Mouse (Mus musculus): ENCODE measurements around the gene Hoxb13.
A peak's percentile ranks its signal among the peaks of the same experiment; 100 is the strongest.

The Hoxb13 gene

DNA sequence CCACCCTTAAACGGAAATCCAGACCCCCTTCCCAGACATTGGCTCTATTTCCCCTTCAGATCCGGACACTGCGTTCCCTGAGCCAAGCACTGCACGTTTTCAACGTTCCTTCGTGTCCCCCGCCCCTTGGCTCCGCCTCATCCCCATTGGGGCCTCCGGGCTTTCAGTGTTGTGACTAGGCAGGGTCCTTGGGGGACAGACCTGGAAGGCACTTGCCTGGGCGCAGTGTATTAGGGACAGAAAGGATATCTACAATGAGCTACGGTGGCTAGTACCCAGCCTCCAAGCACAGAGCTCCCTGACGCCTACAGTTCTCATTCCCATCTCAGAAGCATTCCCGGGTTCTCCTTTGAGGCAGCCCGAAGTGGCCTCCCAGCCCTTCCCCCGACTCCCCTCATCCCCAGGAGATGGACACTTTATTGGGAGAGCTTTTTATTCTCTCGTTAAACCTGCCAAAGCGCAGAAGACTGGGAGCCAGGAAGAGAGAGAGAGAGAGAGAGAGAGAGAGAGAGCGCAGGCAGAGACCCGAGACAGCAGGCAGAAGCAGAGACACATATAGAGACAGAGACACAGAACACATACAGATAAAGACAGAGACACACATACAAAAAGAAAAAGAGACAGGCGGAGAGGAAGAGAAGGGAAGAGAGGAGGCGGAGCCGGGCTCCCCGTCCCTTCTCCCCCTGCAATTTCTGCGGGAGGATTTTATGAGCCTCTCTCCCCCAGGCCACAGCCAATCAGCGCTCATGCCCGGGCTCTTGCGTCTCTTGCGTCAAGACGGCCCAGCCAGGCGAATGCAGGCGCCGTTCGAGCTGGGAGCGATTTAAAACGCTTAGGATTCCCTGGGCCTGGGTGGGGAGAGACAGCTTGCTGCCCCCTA lies at the start of gene Hoxb13:
TSS of gene Hoxb13 (plus strand) at position 796 of the 880 bp plus-strand sequence.
- DNase-seq (ENCODE audit: low spot score in 2 of 2): no peak

DNA sequence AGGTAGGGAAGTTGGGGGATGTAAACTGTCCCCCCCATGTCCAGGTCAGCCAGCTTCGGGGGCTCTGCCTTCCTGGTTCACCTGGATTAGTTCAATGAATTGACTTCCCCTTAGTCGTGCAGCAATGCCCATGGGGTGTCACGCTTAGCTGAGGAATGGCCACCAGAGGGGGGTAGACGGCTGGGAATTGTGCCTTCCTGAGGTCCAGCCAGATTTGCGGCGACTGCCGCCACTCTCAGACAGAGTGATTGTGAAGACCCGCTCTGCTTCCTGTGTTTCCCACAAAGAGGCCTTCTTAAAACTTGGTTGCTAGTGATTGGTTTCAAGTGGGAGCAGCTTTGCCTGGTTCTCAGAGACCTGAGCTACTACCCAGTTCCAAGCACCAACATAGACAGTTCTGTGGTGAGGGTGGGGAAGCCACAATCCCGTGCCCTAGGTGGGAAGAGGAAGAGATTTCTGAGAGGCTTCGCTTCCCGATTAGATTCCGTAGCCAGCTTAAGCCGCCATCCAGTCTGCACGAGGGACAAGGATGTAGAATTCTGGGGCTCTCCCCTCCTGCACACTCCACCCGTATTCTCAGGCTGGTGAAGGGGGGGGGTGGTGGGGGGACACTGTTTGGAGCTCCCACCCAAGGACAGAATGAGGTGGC lies 48.4 kb upstream of the Hoxb13 start:
- DNase-seq (ENCODE audit: low spot score in 2 of 2): peak; percentile 59 to 79

DNA sequence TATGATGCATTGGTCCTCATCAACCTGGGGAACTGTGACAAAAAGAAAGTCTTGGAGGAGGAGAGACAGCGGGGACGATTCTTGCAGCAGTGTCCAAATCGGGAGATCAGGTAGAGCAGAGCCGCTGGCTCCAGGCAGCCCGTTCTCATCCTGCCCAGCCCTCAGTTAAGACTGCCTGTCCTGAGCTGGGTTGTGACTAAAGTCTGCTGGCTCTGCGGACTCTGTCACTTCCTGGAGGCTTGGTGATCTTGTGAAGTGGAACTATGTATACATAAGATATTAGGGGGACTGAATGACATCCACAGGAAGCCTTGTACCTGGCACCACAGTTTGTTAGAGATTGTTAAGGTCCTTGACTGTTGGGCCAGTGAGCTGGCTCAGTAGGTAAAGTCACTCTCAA lies 46.6 kb upstream of the Hoxb13 start:
- DNase-seq (ENCODE audit: low spot score in 2 of 2): no peak

DNA sequence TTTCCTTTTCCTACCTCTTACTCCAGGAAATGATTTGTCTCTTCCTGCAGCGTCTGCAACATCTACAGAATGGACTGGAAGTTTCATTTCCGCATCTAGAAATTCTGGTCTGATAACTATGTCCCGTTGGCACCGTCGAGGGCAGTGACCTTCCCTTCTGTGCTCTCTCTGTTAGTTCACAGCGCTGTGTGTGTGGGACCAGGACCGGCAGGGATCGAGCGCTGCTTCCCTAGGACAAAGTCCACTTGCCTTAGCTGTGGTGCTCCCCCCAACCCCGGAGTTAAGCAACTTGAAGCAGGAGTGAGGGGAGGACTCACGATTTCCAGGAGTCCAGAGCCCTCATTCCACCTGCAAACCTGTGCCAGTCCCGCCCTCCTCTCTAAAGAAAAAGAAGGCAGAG lies 29.3 kb upstream of the Hoxb13 start:
- DNase-seq (ENCODE audit: low spot score in 2 of 2): no peak

DNA sequence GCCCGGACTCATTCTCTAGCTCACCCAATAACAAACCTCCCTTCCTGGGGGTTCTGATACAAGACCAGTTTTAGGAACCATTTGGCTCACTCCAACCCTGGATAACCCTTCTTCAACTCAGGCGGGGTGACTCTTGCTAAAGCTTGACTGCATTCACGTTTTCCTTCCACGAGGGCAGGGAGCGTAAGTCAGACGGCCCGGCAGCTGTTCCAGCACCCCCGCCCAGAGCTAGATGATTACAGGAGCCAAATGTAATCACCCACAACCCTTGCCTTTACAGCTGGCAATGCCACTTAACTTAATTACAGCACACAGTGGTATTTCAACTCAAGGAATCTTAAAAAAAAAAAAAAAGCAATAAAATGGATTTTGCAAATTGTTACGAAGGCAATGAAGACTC lies 26.0 kb upstream of the Hoxb13 start:
- DNase-seq (ENCODE audit: low spot score in 2 of 2): no peak

DNA sequence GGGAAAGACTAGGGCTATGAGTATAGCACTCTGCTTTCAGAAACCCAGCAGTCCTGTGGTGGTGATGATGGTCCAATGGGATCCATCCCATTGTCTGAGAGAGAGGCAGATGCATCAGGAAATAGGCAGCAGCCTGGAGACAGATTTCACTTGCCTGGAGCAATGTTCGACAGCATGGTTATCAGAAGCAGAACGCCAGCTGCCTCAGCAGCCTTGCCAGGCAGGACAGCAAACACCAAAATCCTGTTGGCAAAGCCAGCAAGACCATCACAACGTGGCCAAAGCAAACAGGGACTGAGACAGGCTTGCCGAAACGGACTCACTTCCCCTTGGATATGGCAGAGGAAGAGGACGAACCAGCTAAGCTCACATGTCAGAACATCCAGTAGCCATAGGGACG lies 25.1 kb upstream of the Hoxb13 start:
- DNase-seq (ENCODE audit: low spot score in 2 of 2): no peak

DNA sequence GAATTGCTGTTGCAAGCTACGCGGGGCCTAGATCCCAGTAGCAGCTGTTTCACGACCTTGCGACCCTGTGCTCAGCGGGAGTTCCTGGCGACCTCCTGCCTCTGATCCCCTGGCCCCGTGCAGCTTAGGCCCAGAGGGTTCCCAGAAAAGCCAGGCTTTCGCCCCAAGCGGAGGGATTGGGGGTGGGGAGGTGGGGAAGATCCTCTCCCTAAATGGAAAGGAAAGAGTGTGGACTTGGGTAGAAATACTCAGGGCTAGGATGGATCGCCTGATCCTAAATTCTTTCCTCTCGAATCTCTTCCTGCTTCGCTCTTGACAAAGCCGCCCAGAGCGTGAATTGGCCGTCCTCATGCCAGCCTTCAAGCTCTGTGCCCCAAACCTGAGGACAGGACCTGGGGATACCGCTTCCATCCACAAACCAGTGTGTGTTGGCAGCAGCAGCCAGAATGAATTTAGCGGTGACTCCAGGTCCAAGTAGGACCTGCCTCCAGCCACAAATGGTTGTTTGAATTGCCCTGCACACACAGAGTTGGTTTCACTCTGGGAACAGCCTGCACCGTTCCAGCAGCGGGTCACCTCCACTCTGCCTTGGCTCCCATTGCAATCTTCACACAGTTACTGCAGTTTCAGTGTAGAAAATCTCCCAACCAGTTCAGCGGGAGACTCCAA lies 23.3 kb upstream of the Hoxb13 start:
- no peak for DNase-seq (ENCODE audit: low spot score in 2 of 2)

DNA sequence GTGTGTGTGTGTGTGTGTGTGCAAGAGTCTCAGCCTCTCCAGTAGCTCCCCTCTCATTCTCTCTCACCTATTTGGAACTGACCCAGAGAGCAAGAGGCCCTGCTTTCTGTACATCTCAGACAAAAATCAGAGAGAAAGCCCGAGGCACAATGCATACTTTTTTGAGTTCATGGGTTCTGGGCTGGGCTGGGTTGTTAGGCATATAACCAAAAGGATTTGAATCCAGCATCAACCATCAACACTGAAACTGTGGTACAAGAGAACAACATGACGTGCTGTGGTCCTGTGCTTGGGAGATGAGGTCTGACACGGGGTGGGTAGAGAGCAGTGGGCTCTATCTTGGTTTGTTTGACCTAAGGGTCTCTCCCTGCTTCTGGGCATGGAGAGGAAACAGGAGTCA lies 22.5 kb upstream of the Hoxb13 start:
- no peak for DNase-seq (ENCODE audit: low spot score in 2 of 2)

DNA sequence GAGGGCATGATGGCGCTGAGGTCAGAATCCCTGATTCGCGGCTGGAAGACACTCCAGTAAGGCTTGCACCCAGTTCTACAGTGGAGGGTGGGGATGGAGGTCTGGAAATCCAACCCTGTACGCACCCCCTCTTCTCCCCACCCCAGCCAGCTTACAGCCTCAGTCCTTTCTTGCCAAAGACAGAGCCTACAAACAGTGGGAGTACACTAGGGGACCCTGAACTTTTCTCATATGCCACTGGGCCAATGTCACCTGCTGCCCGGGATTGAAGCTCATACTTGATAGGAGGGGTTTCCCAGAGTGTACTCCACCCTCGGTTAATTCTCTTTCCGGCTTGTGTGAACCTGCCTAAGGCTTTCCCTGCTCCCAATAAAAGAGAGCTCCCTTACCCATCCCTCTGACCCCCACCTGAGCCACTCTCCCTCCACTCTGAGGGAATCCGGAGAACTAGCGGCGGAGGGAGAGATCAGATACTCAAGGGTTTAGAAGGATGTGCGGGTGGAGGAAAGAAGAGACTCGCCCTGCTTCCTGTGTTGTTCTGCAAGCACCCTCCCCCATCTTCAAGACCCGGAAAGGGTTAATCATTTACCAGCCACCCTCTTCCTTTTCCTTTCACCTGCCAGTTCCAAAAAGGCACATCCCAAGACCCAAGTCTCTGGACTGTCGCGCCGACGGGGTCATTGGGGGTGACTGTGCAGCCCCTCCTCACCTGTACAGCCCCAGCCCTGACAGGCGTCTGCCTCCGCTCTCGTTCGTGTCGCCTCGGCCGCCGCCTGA lies 21.4 kb upstream of the Hoxb13 start:
- DNase-seq (ENCODE audit: low spot score in 2 of 2): no peak

DNA sequence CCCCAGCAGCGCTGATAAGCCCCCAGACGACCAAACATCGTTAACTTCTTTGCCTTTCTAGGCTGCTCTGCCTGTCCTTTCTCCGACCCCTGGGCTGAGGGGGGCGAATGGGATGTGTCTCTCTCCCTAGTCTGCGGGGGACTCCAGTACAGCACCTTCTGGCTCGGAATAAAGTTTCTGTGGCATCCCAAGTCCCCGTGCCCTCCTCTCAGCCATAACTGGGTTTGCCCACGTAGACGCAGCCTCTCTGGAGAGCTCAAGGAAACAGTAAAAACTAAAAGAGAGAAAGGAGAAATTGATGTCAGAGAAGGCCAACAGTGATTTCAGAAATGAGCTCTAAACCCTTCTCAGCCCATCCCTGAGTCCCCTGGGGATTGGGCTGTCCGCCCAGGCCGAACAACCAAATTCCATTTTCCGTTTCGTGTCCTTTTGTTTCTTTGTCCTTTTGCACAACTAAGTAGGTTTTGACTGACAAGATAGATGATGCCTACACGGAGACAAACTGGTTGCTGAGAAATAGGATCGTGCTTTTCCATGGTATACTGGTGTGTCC lies 20.8 kb upstream of the Hoxb13 start:
- no peak for DNase-seq (ENCODE audit: low spot score in 2 of 2)

DNA sequence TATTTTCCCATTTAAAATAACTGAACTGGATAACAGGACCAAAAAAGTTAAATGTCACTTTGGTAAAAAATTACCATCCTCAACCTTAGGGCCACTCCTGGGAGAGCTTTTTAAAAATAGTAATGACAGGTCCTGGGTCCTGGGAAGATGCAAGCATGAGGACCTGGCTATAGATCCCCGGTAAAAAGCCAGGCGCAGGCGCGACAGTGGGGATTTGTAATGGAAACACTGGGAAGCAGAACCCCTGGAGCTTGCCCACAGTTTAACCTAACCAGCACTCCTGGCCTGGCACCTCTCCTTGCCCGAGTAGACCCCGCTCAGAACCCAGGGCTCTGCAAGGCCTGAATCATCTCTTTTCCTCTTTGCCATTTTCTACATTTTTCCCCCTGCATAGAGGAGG lies 19.2 kb upstream of the Hoxb13 start:
- DNase-seq (ENCODE audit: low spot score in 2 of 2): no peak

DNA sequence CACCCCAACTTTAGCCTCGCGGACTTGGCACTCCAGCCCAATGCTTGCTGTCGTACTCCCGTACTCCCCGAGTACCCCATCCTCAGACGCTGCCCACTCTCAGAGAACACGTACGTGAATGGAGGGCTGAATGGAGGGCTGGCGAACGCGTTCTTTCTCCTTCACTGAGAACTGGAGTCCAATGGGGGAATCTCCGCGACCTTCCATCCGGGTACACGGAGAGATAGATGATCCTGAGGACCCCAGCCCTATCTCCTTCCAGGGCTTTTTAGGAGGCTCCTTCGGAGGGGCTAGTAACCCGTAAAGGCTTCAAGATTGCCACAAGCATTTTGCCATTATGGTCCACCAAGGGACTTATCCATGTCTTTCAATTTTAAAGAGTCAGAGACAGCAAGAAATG lies 18.6 kb upstream of the Hoxb13 start:
- no peak for DNase-seq (ENCODE audit: low spot score in 2 of 2)

DNA sequence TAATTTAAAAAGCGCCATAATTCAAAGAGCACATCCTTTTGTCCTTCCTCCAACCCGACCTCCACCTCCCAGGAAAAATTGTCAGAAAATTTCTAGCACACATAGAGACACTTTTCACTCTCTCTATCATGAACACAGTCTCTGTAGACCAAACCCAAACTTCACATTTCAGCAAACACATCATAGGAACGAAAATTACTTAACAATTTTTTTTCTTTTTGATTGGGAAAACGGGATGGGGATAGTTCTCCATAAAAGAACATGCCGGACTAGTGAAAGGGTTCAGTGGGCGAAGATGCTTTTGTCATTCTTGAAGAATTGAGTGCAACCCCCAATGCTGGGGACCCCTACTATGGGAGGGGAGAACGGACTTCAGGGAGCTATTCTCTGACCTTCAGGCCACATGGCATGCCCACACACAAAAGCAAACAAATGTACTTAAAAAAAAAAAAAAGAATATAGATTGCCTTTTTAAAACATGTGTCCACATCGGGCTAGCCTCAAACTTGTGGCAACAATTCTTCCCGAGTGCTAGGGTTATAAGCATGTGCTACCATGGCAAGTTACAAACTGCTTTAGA lies 18.1 kb upstream of the Hoxb13 start:
- DNase-seq (ENCODE audit: low spot score in 2 of 2): no peak

DNA sequence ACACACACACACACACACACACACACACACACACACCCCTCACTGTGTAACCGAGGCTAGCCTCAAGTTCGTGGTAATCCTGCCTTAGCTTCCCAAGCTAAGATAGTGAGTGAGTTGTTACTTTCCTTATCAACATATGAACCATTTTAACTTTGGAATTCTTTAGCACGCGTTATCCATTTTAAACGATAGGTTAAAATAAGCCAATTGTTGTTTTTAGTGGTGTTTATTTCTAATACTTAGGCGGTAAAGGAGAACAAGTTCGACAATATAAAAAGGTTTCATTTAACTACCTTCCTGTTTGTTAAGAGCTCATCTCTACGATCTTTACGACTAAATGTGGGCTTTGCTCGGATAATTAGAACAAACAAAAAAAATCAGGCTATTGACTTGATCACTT lies 17.3 kb upstream of the Hoxb13 start:
- DNase-seq (ENCODE audit: low spot score in 2 of 2): no peak

DNA sequence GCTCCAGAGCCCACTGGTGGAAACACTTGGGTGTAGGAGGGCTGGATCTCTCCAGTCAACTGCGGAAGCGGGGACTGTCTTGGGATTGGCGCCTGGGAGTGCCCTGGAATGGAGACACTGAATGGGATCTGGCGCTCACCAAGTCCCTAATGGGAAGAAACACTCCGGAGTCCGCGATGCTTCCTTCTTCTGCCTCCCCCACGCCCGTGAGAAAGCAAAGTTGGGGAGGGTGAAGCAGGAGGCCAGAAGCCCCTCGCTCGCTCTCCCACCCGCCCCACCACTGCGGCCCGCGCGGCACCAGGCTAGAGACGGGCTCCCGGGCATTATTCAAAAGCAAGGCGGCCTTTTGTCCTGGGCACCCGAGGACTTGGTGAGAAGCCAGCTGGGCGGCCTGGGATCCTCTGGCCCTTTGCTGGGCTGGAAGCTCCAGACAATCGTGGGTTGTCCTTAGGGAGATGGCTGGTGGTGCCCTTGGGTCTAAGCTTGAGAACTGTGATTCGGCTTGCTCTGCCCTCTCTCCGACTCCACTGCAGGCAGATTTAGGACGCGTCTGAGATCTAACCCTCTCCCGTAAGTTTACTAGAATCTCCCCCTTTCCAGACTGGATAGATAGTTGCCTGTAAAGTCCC lies 16.5 kb upstream of the Hoxb13 start:
- no peak for DNase-seq (ENCODE audit: low spot score in 2 of 2)

DNA sequence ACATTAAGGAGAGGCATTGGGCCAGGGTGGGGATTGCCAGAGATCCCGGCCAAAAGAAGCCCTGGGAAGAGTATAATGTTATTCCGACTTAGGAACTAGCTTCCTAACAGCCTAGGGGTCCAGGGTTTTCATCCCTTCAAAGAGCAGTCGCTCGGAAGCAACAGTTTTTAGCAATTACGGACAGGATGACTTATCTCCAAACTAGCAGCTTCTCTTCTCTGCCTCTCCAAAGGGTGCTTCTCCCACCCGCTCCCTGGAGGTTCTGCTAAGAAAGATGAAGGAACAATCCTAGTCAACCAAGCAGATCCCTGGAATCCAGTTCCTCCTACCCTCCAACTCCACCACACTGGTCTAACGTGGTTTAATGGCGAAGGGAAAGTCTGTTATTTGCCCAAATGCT lies 15.8 kb upstream of the Hoxb13 start:
- no peak for DNase-seq (ENCODE audit: low spot score in 2 of 2)

DNA sequence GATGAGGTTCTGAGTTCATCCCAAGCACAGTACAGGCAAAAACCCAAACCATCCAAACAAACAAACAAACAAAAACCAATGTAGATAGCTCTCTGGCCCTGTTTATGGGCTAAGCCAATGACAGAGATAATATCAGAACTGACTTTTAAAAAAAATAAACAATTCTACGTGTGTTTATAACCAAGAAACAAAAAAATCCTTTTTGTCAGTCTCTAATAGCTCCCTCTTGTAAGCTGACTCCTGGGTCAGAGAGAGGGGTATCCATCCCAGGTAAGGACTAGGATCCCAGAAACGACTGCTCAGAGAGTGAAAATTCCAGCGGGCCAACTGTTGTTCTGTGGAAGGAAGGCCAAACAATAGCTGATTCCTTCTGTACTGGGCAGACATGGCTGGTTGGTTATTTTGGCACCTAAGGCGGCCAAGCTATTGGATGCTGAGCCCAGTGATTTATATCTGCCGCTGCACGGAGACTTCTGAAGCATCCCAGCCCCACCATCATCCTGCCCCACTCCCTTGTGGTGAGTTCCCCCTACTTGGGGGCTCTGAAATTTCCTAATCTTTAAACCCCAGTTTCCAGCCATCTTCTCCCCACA lies 15.1 kb upstream of the Hoxb13 start:
- no peak for DNase-seq (ENCODE audit: low spot score in 2 of 2)

DNA sequence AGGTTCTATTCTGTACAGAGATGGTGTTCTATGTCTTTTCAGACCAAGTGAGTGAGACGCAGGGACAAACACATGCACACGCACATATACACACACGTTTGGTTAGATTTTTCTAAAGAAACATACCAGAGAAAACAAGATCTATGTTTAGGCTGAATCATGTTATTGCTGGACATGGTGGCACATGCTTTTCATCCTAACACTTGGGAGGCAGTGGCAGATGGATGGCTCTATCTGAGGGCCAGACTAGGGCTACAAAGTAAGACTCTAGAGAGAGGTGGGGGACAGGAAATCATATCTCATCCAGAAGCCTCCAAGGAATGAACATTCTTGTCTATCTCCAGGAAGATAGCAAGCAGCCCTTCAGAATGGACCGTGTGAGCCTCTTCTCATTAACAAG lies 13.1 kb upstream of the Hoxb13 start:
- DNase-seq (ENCODE audit: low spot score in 2 of 2): no peak

DNA sequence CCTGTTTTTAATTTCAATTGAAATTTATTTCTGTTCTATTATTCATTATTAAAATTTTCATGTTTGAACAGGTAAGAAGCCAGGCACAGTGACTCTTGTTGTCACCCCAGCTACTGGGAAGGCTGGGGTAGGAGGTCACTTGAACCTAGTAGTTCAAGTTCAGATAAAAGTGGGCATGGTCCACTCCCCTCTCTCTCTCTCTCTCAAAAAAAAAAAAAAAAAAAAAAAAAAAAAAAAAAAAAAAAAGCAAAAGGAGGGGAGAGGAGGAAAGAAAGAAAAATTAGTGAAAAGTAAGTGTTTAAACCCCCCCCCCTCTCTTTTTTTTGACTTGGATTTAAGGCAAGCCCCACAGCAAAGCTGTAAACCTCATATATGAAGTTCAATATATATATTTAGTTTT lies 9.9 kb upstream of the Hoxb13 start:
- no peak for DNase-seq (ENCODE audit: low spot score in 2 of 2)

DNA sequence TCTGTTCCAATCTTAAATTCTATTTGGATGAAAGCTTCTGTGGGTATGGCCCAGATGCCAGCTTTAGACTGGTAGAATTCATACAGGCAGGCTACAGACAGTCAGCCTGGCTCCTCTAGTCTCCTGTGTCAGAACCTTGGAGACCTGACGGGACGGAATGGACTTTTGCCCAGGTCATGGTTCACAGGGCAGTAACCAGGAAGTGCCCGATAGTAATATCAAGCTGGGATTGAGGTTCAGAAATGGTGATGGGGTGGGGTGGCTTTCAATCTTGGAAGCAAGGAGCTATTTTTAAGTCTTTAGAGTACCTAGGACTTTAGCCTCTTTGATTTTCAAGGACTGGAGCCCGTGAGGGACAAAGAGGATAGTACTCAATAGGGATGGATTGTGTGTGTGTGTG lies 6.8 kb upstream of the Hoxb13 start:
- DNase-seq (ENCODE audit: low spot score in 2 of 2): no peak

All from right cerebral cortex, postnatal 10 days (tissue).